ENCODE assay signal across 8 mouse cellular contexts in the genomic region with DNA sequence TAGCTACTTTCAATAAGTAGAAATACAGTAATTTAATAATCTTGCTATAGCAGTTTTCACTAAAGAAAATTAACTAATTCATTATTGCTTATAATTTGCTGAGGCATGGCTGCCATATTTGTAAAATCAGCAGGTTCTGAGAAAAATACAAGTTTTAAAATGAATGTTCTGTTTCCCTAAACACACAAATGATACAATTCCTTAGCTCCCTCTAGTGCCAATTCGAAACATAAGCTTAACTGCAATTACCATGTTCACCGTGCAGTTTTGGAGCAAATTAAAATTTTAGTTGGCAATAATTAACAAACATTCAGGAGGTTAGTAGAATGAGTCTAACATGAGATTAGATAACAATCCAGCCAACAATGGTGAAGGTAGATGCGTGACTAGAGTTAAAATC.
A peak's percentile ranks its signal among the peaks of the same experiment; 100 is the strongest.
DNase-seq lines count a peak whose midpoint lies in the region.

No protein-coding gene starts in this region.

- peak; percentile 3 to 35 for DNase-seq in cerebellum, postnatal 10 days
- DNase-seq in cerebellum, postnatal 4 days (ENCODE audit: low spot score in 2 of 2), result no peak
- peak; percentile 5 for DNase-seq in kidney, adult 9 months
- DNase-seq in kidney, postnatal 4 days, result no peak
- DNase-seq in lung, postnatal 25 days (ENCODE audit: low spot score), result peak; percentile 1
- no peak for DNase-seq in lung, postnatal 14 days
- DNase-seq in retina, postnatal 7 days (ENCODE audit: low read depth, low spot score), result peak; percentile 17
- no peak for DNase-seq in right cerebral cortex, postnatal 25 days

Comparison
In these comparisons a context has a peak if more than half of its experiments do, and no peak if none do; other contexts are left out.
1. DNase-seq: peak in cerebellum, postnatal 10 days (2 of 2), kidney, adult 9 months (single experiment), lung, postnatal 25 days (single experiment) and retina, postnatal 7 days (single experiment); none in cerebellum, postnatal 4 days (0 of 2), kidney, postnatal 4 days (0 of 2), lung, postnatal 14 days (single experiment) and right cerebral cortex, postnatal 25 days (single experiment).